13 mouse cellular contexts compared by ENCODE assay signal in genomic region chr13:51120734-51121133, GRCm38 (mm10). TPM values are rescaled to one million over a fixed set of nuclear protein-coding genes. Genes with fewer than 3 reads are reported as not detected.
DNase-seq lines count a peak whose midpoint lies in the region; ATAC-seq and TF ChIP-seq lines count a peak whose summit lies in the region.
"Had no signal": no experiment of that assay in that cellular context is flagged by ENCODE, and none has a peak within 500 bp of the region (broad histone marks: within the 10 kb centered on the region; RNA-seq: fewer than 3 reads in every experiment).

No protein-coding gene starts in this region.

- TF ChIP-seq POLR2A in heart, adult 2 months (IDR thresholded peaks at IDR 0.05; ENCODE audit: insufficient read depth, low read depth, low read length), result no peak

- DNase-seq in heart, adult 2 months, result no peak
- no peak for DNase-seq in heart, postnatal 10 days
- DNase-seq in kidney, postnatal 0 days (ENCODE audit: low spot score), result peak; percentile 50
- DNase-seq in kidney, postnatal 14 days, result no peak
- DNase-seq in Muller cell, postnatal 12 days (ENCODE audit: inconsistent ontology term), result peak; percentile 56
- DNase-seq in liver, embryonic 14.5 days (ENCODE audit: low read depth in 3 of 3, low spot score in 3 of 3), result no peak
- no peak for DNase-seq in cerebellum, postnatal 25 days
- DNase-seq in layer of hippocampus, postnatal 36 days, result no peak
- DNase-seq: cerebellum, postnatal 10 days; layer of hippocampus, adult 9-11 months; thymus, postnatal 4 days had no signal

- no peak overlapping the region for H3K4me2 ChIP-seq in kidney, postnatal 0 days (ENCODE audit: low read length)
- peak overlapping the region; percentile 17; the same call in 1 of the 2 replicates for H3K4me2 ChIP-seq in liver, embryonic 14.5 days (ENCODE audit: low read depth)
- H3K4me2 ChIP-seq: liver, embryonic 15.5 days had no signal

- under 1% methylated on average over 4 of the region's 4 CpGs for WGBS in heart, adult 2 months
- WGBS in kidney, postnatal 0 days, result 32% methylated on average over 4 of the region's 4 CpGs
- 4% methylated on average over 4 of the region's 4 CpGs for WGBS in liver, embryonic 14.5 days (ENCODE audit: insufficient replicate concordance)

- H3K9me3 ChIP-seq in kidney, postnatal 0 days (replicated peaks; ENCODE audit: low read length), result no peaks in the 10 kb centered on the region
- no peaks in the 10 kb centered on the region for H3K9me3 ChIP-seq in liver, embryonic 14.5 days (ENCODE audit: control insufficient read depth, low read length)
- H3K9me3 ChIP-seq: liver, embryonic 15.5 days had no signal

- H3K79me2 ChIP-seq in heart, adult 2 months (replicated peaks; ENCODE audit: control insufficient read depth, insufficient read depth, low read length), result peaks cover 6% of the 10 kb centered on the region

- H3K4me1 ChIP-seq in heart, adult 2 months (ENCODE audit: control insufficient read depth, insufficient read depth, low read length), result peaks cover 26% of the 10 kb centered on the region
- H3K4me1 ChIP-seq in kidney, postnatal 0 days (replicated peaks; ENCODE audit: insufficient read depth, low read length), result peaks cover 27% of the 10 kb centered on the region
- H3K4me1 ChIP-seq in liver, embryonic 14.5 days (replicated peaks; ENCODE audit: control insufficient read depth in 2 of 2, insufficient read depth in 2 of 2, low read length in 1 of 2), result peaks cover 2 to 34% of the 10 kb centered on the region in 2 experiments; a peak in 2 of 4 replicates

- no peaks in the 10 kb centered on the region for H3K27me3 ChIP-seq in heart, adult 2 months (ENCODE audit: control insufficient read depth, insufficient read depth, low read length)
- no peaks in the 10 kb centered on the region for H3K27me3 ChIP-seq in kidney, postnatal 0 days (ENCODE audit: insufficient read depth, low read length)
- H3K27me3 ChIP-seq in liver, embryonic 14.5 days (ENCODE audit: control insufficient read depth, insufficient read depth, low read length), result no peaks in the 10 kb centered on the region
- H3K27me3 ChIP-seq: liver, embryonic 15.5 days had no signal

- H3K36me3 ChIP-seq in heart, adult 2 months (ENCODE audit: control insufficient read depth, insufficient read depth, low read length), result peaks cover 18% of the 10 kb centered on the region
- H3K36me3 ChIP-seq in kidney, postnatal 0 days (ENCODE audit: insufficient read depth, low read length), result 0 out of 2 replicates have a peak, but pooled peaks cover 8% of the 10 kb centered on the region
- H3K36me3 ChIP-seq in liver, embryonic 14.5 days (replicated peaks; ENCODE audit: control insufficient read depth, insufficient read depth, low read depth), result no peaks in the 10 kb centered on the region; the same call in 1 of the 2 replicates

- ATAC-seq in kidney, postnatal 0 days (replicated peaks; ENCODE audit: low FRiP score, low read depth), result no peak
- no peak for ATAC-seq in liver, embryonic 14.5 days (ENCODE audit: insufficient read depth)
- ATAC-seq: hindbrain, embryonic 16.5 days had no signal

- H3K9ac ChIP-seq in heart, adult 2 months (ENCODE audit: low read depth, low read length), result no peak overlapping the region
- no peak overlapping the region for H3K9ac ChIP-seq in kidney, postnatal 0 days (ENCODE audit: low read depth, low read length)
- no peak overlapping the region for H3K9ac ChIP-seq in liver, embryonic 14.5 days (replicated peaks)
- H3K9ac ChIP-seq: liver, embryonic 15.5 days had no signal

- TF ChIP-seq EP300 in heart, adult 2 months (IDR thresholded peaks at IDR 0.05; ENCODE audit: insufficient read depth, low read depth, low read length), result no peak
- TF ChIP-seq EP300 in liver, embryonic 14.5 days (IDR thresholded peaks at IDR 0.05; ENCODE audit: low read depth), result no peak

- no peak overlapping the region; the same call in 1 of the 2 replicates for H3K4me3 ChIP-seq in heart, adult 2 months
- H3K4me3 ChIP-seq in kidney, postnatal 0 days (replicated peaks; ENCODE audit: low read depth, low read length), result no peak overlapping the region
- H3K4me3 ChIP-seq in liver, embryonic 14.5 days (ENCODE audit: insufficient read depth in 1 of 2, low read depth in 2 of 2, low read length in 2 of 2), result no peak overlapping the region
- H3K4me3 ChIP-seq: liver, embryonic 15.5 days had no signal

- intact Hi-C loops in heart, adult 2 months (cut with DNase I), result loop anchor here (2.0 kb wide), 1 partner anchor 18 kb away; no protein-coding TSS in a partner anchor
- intact Hi-C loops in heart, postnatal 10 days (cut with DNase I), result no loop called here

- peak overlapping the region; percentile 32; the same call in 1 of the 2 replicates for H3K27ac ChIP-seq in heart, adult 2 months
- no peak overlapping the region for H3K27ac ChIP-seq in kidney, postnatal 0 days
- H3K27ac ChIP-seq in liver, embryonic 14.5 days, result no peak overlapping the region
- H3K27ac ChIP-seq: liver, embryonic 15.5 days had no signal

- TF ChIP-seq CTCF in heart, adult 2 months (IDR thresholded peaks at IDR 0.05), result no peak
- TF ChIP-seq CTCF in kidney, postnatal 0 days (IDR thresholded peaks at IDR 0.05; ENCODE audit: low read depth), result no peak
- TF ChIP-seq CTCF in liver, embryonic 14.5 days (IDR thresholded peaks at IDR 0.05; ENCODE audit: low read depth), result no peak

RNA-seq across cellular contexts. Expression of gene Spin1, which starts 20.1 kb away (rescaled TPM):
- 10 to 100 TPM; 33.5 to 33.7 TPM for total RNA-seq in heart, adult 2 months (2021)
- 14.2 and 22.5 TPM in 2 replicates for polyA plus RNA-seq in heart, adult 2 months (2012; rRNA removed)
- 10 to 100 TPM; 56.7 to 61.8 TPM for total RNA-seq in heart, postnatal 10 days (2021)
- 67.6 and 71.8 TPM in 2 replicates for polyA plus RNA-seq in kidney, postnatal 0 days (2015; fragmentation: Nextera tagmentation; extraction: Ambion mirVana)
- polyA plus RNA-seq in liver, embryonic 14.5 days (2012; rRNA removed), result 4.1 and 5.2 TPM in 2 replicates
- polyA plus RNA-seq in liver, embryonic 14.5 days (2014; fragmentation: Nextera tagmentation; extraction: Ambion mirVana), result 9.3 and 9.9 TPM in 2 replicates
- 100 to 1,000 TPM; 165 to 172 TPM for total RNA-seq in layer of hippocampus, postnatal 36 days (2021)

RNA-seq across cellular contexts. Expression of gene Nxnl2, which starts 50.1 kb away (rescaled TPM):
- under 1 TPM; 0.29 to 0.55 TPM for total RNA-seq in heart, adult 2 months (2021)
- polyA plus RNA-seq in heart, adult 2 months (2012; rRNA removed), result 0.29 and 0.55 TPM in 2 replicates
- total RNA-seq in heart, postnatal 10 days (2021), result 1 to 10 TPM; 1.3 to 3.3 TPM
- 2.3 and 2.5 TPM in 2 replicates for polyA plus RNA-seq in kidney, postnatal 0 days (2015; fragmentation: Nextera tagmentation; extraction: Ambion mirVana)
- polyA plus RNA-seq in liver, embryonic 14.5 days (2012; rRNA removed), result 0.04 and 0.13 TPM in 2 replicates
- not detected in 2 replicates for polyA plus RNA-seq in liver, embryonic 14.5 days (2014; fragmentation: Nextera tagmentation; extraction: Ambion mirVana)
- under 1 TPM; 0.25 TPM for total RNA-seq in layer of hippocampus, postnatal 36 days (2021)

Comparison
In these comparisons a context has a peak if more than half of its experiments do, and no peak if none do; other contexts are left out.
1. DNase-seq: peak in kidney, postnatal 0 days (single experiment) and Muller cell, postnatal 12 days (single experiment); none in heart, adult 2 months (0 of 2), heart, postnatal 10 days (0 of 2), kidney, postnatal 14 days (single experiment), liver, embryonic 14.5 days (0 of 3), cerebellum, postnatal 25 days (0 of 2) and layer of hippocampus, postnatal 36 days (0 of 2).